Comparison of ENCODE assay signal across 8 mouse cellular contexts in genomic region chr19:11912533-11913121, GRCm38 (mm10). TPM values are rescaled to one million over a fixed set of nuclear protein-coding genes. Genes with fewer than 3 reads are reported as not detected.
A peak's percentile ranks its signal among the peaks of the same experiment; 100 is the strongest.
DNase-seq lines count a peak whose midpoint lies in the region; ATAC-seq lines count a peak whose summit lies in the region.

No protein-coding gene starts in this region.

- peak overlapping the region; percentile 89 for H3K4me3 ChIP-seq in hindbrain, embryonic 11.5 days (ENCODE audit: low read depth, low read length)

- WGBS in hindbrain, embryonic 11.5 days: 0% methylated on average over 22 of the region's 54 CpGs

- no peaks in the 10 kb centered on the region for H3K9me3 ChIP-seq in hindbrain, embryonic 11.5 days (ENCODE audit: control insufficient read depth, low read length)

- H3K4me2 ChIP-seq in hindbrain, embryonic 11.5 days (replicated peaks; ENCODE audit: low read depth, low read length): peak overlapping the region; percentile 74

- H3K27ac ChIP-seq in hindbrain, embryonic 11.5 days (ENCODE audit: low read depth, low read length): peak overlapping the region; percentile 88

- peak overlapping the region; percentile 86 for H3K9ac ChIP-seq in hindbrain, embryonic 11.5 days (ENCODE audit: low read depth, low read length)

- 0 out of 2 replicates have a peak, but pooled peaks cover 2% of the 10 kb centered on the region for H3K4me1 ChIP-seq in hindbrain, embryonic 11.5 days (replicated peaks; ENCODE audit: control insufficient read depth, insufficient read depth, low read length)

- H3K36me3 ChIP-seq in hindbrain, embryonic 11.5 days (ENCODE audit: control insufficient read depth, insufficient read depth, low read length): no peaks in the 10 kb centered on the region

- intact Hi-C loops in left cerebral cortex, postnatal 36 days (cut with DNase I): loop anchor here (2.0 to 5.0 kb wide), 3 partner anchors 52 to 135 kb away; partner anchors contain the start of genes Osbp and Stx3
- intact Hi-C loops in left cerebral cortex, postnatal 14 days (cut with DNase I): loop anchor here (2.0 to 5.0 kb wide), 2 partner anchors 94 to 135 kb away; partner anchors contain the start of gene Stx3

- ATAC-seq in hindbrain, embryonic 11.5 days (ENCODE audit: low FRiP score): peak; percentile 75; the same call in 1 of the 2 replicates
- peak; percentile 45 for ATAC-seq in megakaryocyte progenitor cell, adult 5-6 weeks (replicated peaks; ENCODE audit: poor library complexity)

- no peaks in the 10 kb centered on the region for H3K27me3 ChIP-seq in hindbrain, embryonic 11.5 days (ENCODE audit: control insufficient read depth, insufficient read depth, low read length)

- peak; percentile 9 to 21 for DNase-seq in left cerebral cortex, adult 18-20 months (ENCODE audit: low spot score in 2 of 2)
- DNase-seq in left cerebral cortex, postnatal 36 days (ENCODE audit: low spot score in 2 of 2): no peak
- peak; percentile 51 for DNase-seq in cerebellum, adult 8-10 months
- DNase-seq in frontal cortex, postnatal 25 days (ENCODE audit: low spot score in 2 of 2): peak; percentile 13 to 30
- DNase-seq in hindbrain, embryonic 11.5 days (ENCODE audit: low spot score): no peak
- peak; percentile 17 to 19 for DNase-seq in left cerebral cortex, postnatal 14 days (ENCODE audit: low spot score in 2 of 2)
- peak; percentile 44 to 76 for DNase-seq in spleen, postnatal 4 days (ENCODE audit: low spot score in 2 of 2)

RNA-seq across cellular contexts. Expression of gene Patl1, which starts 0.4 kb away (rescaled TPM):
- 10 to 100 TPM; 20.4 to 22.4 TPM for total RNA-seq in left cerebral cortex, adult 18-20 months (2021)
- 10 to 100 TPM; 18.5 to 19.6 TPM for total RNA-seq in left cerebral cortex, postnatal 36 days (2021)
- polyA plus RNA-seq in hindbrain, embryonic 11.5 days (2014; fragmentation: Nextera tagmentation; extraction: Ambion mirVana): 26.5 and 29.2 TPM in 2 replicates
- 10 to 100 TPM; 17.7 to 19.8 TPM for total RNA-seq in left cerebral cortex, postnatal 14 days (2021)
- 40.1 and 41.7 TPM in 2 replicates for total RNA-seq in megakaryocyte progenitor cell, adult 5-6 weeks (2015)
- total RNA-seq in megakaryocyte progenitor cell, adult 5-6 weeks (2017): 11.6 and 12.0 TPM in 2 replicates

RNA-seq across cellular contexts. Expression of gene Olfr1420, which starts 26.3 kb away (rescaled TPM):
- not detected for total RNA-seq in left cerebral cortex, adult 18-20 months (2021)
- total RNA-seq in left cerebral cortex, postnatal 36 days (2021): not detected
- polyA plus RNA-seq in hindbrain, embryonic 11.5 days (2014; fragmentation: Nextera tagmentation; extraction: Ambion mirVana): 0.15 TPM in 1 of 2 replicates, not detected in the other
- not detected for total RNA-seq in left cerebral cortex, postnatal 14 days (2021)
- not detected in 2 replicates for total RNA-seq in megakaryocyte progenitor cell, adult 5-6 weeks (2015)
- not detected in 2 replicates for total RNA-seq in megakaryocyte progenitor cell, adult 5-6 weeks (2017)

RNA-seq across cellular contexts. Expression of gene Olfr1419, which starts 37.7 kb away (rescaled TPM):
- total RNA-seq in left cerebral cortex, adult 18-20 months (2021): not detected
- not detected for total RNA-seq in left cerebral cortex, postnatal 36 days (2021)
- not detected in 2 replicates for polyA plus RNA-seq in hindbrain, embryonic 11.5 days (2014; fragmentation: Nextera tagmentation; extraction: Ambion mirVana)
- total RNA-seq in left cerebral cortex, postnatal 14 days (2021): not detected
- total RNA-seq in megakaryocyte progenitor cell, adult 5-6 weeks (2015): not detected in 2 replicates
- not detected in 2 replicates for total RNA-seq in megakaryocyte progenitor cell, adult 5-6 weeks (2017)

RNA-seq across cellular contexts. Expression of gene Olfr1418, which starts 51.8 kb away (rescaled TPM):
- not detected for total RNA-seq in left cerebral cortex, adult 18-20 months (2021)
- total RNA-seq in left cerebral cortex, postnatal 36 days (2021): not detected
- not detected in 2 replicates for polyA plus RNA-seq in hindbrain, embryonic 11.5 days (2014; fragmentation: Nextera tagmentation; extraction: Ambion mirVana)
- not detected for total RNA-seq in left cerebral cortex, postnatal 14 days (2021)
- total RNA-seq in megakaryocyte progenitor cell, adult 5-6 weeks (2015): not detected in 2 replicates
- total RNA-seq in megakaryocyte progenitor cell, adult 5-6 weeks (2017): not detected in 2 replicates

RNA-seq across cellular contexts. Expression of gene Osbp, which starts 53.1 kb away (rescaled TPM):
- total RNA-seq in left cerebral cortex, adult 18-20 months (2021): 10 to 100 TPM; 55.9 to 58.2 TPM
- 10 to 100 TPM; 55.5 to 59.1 TPM for total RNA-seq in left cerebral cortex, postnatal 36 days (2021)
- polyA plus RNA-seq in hindbrain, embryonic 11.5 days (2014; fragmentation: Nextera tagmentation; extraction: Ambion mirVana): 7.5 and 8.3 TPM in 2 replicates
- 10 to 100 TPM; 57.0 to 60.3 TPM for total RNA-seq in left cerebral cortex, postnatal 14 days (2021)
- total RNA-seq in megakaryocyte progenitor cell, adult 5-6 weeks (2015): 35.3 and 40.5 TPM in 2 replicates
- total RNA-seq in megakaryocyte progenitor cell, adult 5-6 weeks (2017): 42.1 and 50.8 TPM in 2 replicates

Comparison
In these comparisons a context has a peak if more than half of its experiments do, and no peak if none do; other contexts are left out.
1. DNase-seq: peak in left cerebral cortex, adult 18-20 months (2 of 2), cerebellum, adult 8-10 months (single experiment), frontal cortex, postnatal 25 days (2 of 2), left cerebral cortex, postnatal 14 days (2 of 2) and spleen, postnatal 4 days (2 of 2); none in left cerebral cortex, postnatal 36 days (0 of 2) and hindbrain, embryonic 11.5 days (single experiment).